Mouse (Mus musculus): ENCODE data around the gene Abraxas1.

Gene Abraxas1

GRCm38 (mm10) chr5:100760049-100760663 is 60.6 kb downstream of the Abraxas1 start:
- in situ Hi-C loops (cut with MboI; ENCODE audit: low pct_unique_long_range_greater_than_20kb in 1 of 2, low sequenced_read_pairs in 2 of 2, unreplicated experiment in 1 of 2) = no loop called here

- in situ Hi-C loops (cut with MboI; ENCODE audit: low pct_unique_long_range_greater_than_20kb in 1 of 2, low sequenced_read_pairs in 2 of 2, unreplicated experiment in 1 of 2) = no loop called here
Observed at GRCm38 (mm10) chr5:100758121-100758520, 62.6 kb downstream of the Abraxas1 start.

Data from mouse embryonic stem cell (cell line).